Mouse (Mus musculus) heart, embryonic 16.5 days (tissue): ENCODE data around the gene Gm45713. TPM values are rescaled to one million over a fixed set of nuclear protein-coding genes. Genes with fewer than 3 reads are reported as not detected.

Experiments
- ATAC-seq: fragments of 200-750 bp; cut with Nextera tagmentation; replicated peaks from 2 replicates; pipeline ENCODE4 v1.8.0; 2017; ENCODE audit warnings: moderate number of reproducible peaks; ENCODE audit not compliant: insufficient read depth, low FRiP score; ENCODE audit errors: extremely low read depth
- H3K27ac ChIP-seq: fragments of 300-500 bp; sonication (generic); 2 replicates; pipeline ENCODE4 v1.5.1; 2014; ENCODE audit warnings: mild to moderate bottlenecking, low read length, control low read depth, moderate library complexity
- H3K27me3 ChIP-seq: fragments of 300-500 bp; sonication (generic); 2 replicates; pipeline ENCODE4 v1.6.1; 2014; ENCODE audit warnings: low read length, mixed read lengths; ENCODE audit not compliant: control insufficient read depth, insufficient read depth
- H3K36me3 ChIP-seq: fragments of 300-500 bp; sonication (generic); 2 replicates; pipeline ENCODE4 v1.6.1; 2014; ENCODE audit not compliant: control insufficient read depth, insufficient read depth
- H3K4me1 ChIP-seq: fragments of 300-500 bp; sonication (generic); 2 replicates; pipeline ENCODE4 v1.6.1; 2014; ENCODE audit warnings: low read length, mixed read lengths; ENCODE audit not compliant: control insufficient read depth, insufficient read depth
- H3K4me2 ChIP-seq: fragments of 300-500 bp; sonication (generic); 2 replicates; pipeline ENCODE4 v1.6.1; 2014; ENCODE audit warnings: low read depth, mild to moderate bottlenecking, control low read depth, low read length
- H3K4me3 ChIP-seq: fragments of 300-500 bp; sonication (generic); 2 replicates; pipeline ENCODE4 v1.5.1; 2014; ENCODE audit warnings: mild to moderate bottlenecking, control low read depth, low read length
- H3K9ac ChIP-seq: fragments of 300-500 bp; sonication (generic); 2 replicates; pipeline ENCODE4 v1.6.1; 2014; ENCODE audit warnings: low read length, control low read depth
- H3K9me3 ChIP-seq: fragments of 300-500 bp; sonication (generic); replicated peaks from 2 replicates; pipeline ENCODE4 v1.6.1; 2016; ENCODE audit warnings: low read length; ENCODE audit not compliant: control insufficient read depth
- WGBS: fragments of 180-500 bp; shearing (Covaris S2); extraction: QIAGEN DNeasy Blood & Tissue Kit; methylation state at CpG from one replicate; pipeline ENCODE4 v1.1.7; 2014; 5-methylcytosine and 5-hydroxymethylcytosine counted together
- microRNA counts: library from miRNA; unstranded; fragments of <30 nt; microRNA quantifications from one replicate; lab custom pipeline; 2016
- microRNA-seq: library from miRNA; unstranded; fragments of <30 nt; microRNA quantifications from one replicate; pipeline ENCODE4, GENCODE M21; 2017
- polyA plus RNA-seq: library from polyadenylated mRNA; unstranded; fragments of >200 nt; fragmentation: Nextera tagmentation; extraction: Ambion mirVana; gene quantifications from 2 replicates; pipeline ENCODE4 v1.2.1, GENCODE M21; 2015

Gene Gm45713
- polyA plus RNA-seq, 1 experiment from 2014 or later: 0.34 TPM

GRCm38 (mm10) chr7:45078513-45078912 lies 57.5 kb downstream of the Gm45713 start:
- ATAC-seq: no peak
- Histone ChIP-seq H3K9ac (no peak overlapping the region), H3K4me1 (peaks cover 17% of the 10 kb centered on the region), H3K9me3 (no peaks in the 10 kb centered on the region), H3K4me3 (no peak overlapping the region), H3K27ac (no peak overlapping the region), H3K27me3 (no peaks in the 10 kb centered on the region), H3K4me2 (no peak overlapping the region), H3K36me3 (peaks cover 22% of the 10 kb centered on the region)
- WGBS: 25% methylated on average over 9 of the region's 9 CpGs

GRCm38 (mm10) chr7:45077829-45078228 lies 58.2 kb downstream of the Gm45713 start:
- H3K36me3 ChIP-seq: peaks cover 22% of the 10 kb centered on the region
- H3K27me3 ChIP-seq: no peaks in the 10 kb centered on the region
- no peak overlapping the region for H3K27ac ChIP-seq
- no peak for ATAC-seq
- WGBS: 88% methylated on average over 2 of the region's 2 CpGs
- H3K4me2 ChIP-seq: no peak overlapping the region
- no peak overlapping the region for H3K9ac ChIP-seq
- peaks cover 17% of the 10 kb centered on the region for H3K4me1 ChIP-seq
- H3K9me3 ChIP-seq: no peaks in the 10 kb centered on the region
- H3K4me3 ChIP-seq: no peak overlapping the region

GRCm38 (mm10) chr7:45077322-45077721 lies 58.7 kb downstream of the Gm45713 start:
- WGBS: 86% methylated on average over 14 of the region's 14 CpGs
- ATAC-seq: no peak
- H3K36me3 ChIP-seq: peaks cover 22% of the 10 kb centered on the region

GRCm38 (mm10) chr7:45076501-45076900 lies 59.5 kb downstream of the Gm45713 start:
- H3K27me3 ChIP-seq: no peaks in the 10 kb centered on the region
- peaks cover 22% of the 10 kb centered on the region for H3K36me3 ChIP-seq
- no peak overlapping the region for H3K4me2 ChIP-seq
- peaks cover 17% of the 10 kb centered on the region for H3K4me1 ChIP-seq
- no peak for ATAC-seq
- no peak overlapping the region for H3K27ac ChIP-seq
- 91% methylated on average over 30 of the region's 30 CpGs for WGBS
- no peak overlapping the region for H3K9ac ChIP-seq
- H3K9me3 ChIP-seq: no peaks in the 10 kb centered on the region
- H3K4me3 ChIP-seq: no peak overlapping the region

More at GRCm38 (mm10) chr7:45077322-45077721, 58.7 kb downstream of the Gm45713 start:
- H3K27ac ChIP-seq: no peak overlapping the region
- no peak overlapping the region for H3K4me2 ChIP-seq
- H3K27me3 ChIP-seq: no peaks in the 10 kb centered on the region
- peaks cover 17% of the 10 kb centered on the region for H3K4me1 ChIP-seq
- no peak overlapping the region for H3K9ac ChIP-seq
- H3K4me3 ChIP-seq: no peak overlapping the region
- H3K9me3 ChIP-seq: no peaks in the 10 kb centered on the region

MicroRNAs encoded within 50 kb of the gene (microRNA counts, 519-probe panel; counts per million panel counts)
- 2,572 counts per million, percentile 63 among the panel's probes with 10 or more counts for microRNA mmu-miR-150 (lab: Ali Mortazavi, UCI)

Small RNAs within 50 kb of the gene (microRNA-seq; reads per million reads assigned to microRNA genes)
- gene Mir150 (29.8 reads per million, percentile 39 among the genes with 10 or more reads in this experiment), gene Mir5121 (10.2 reads per million, percentile 27 among the genes with 10 or more reads in this experiment), gene Mir7055 (not detected)

Other genes starting within 250 kb of the Gm45713 start
- 89.4 and 96.0 TPM in 2 replicates for gene Med25, start 243.5 kb downstream of the Gm45713 start, polyA plus RNA-seq
- gene Fuz, start 240.2 kb downstream of the Gm45713 start, polyA plus RNA-seq: 15.3 and 16.0 TPM in 2 replicates
- gene Ap2a1, start 206.7 kb downstream of the Gm45713 start, polyA plus RNA-seq: 51.8 and 52.0 TPM in 2 replicates
- 0.12 and 0.40 TPM in 2 replicates for gene Tsks, start 193.0 kb downstream of the Gm45713 start, polyA plus RNA-seq
- gene Cpt1c, start 161.4 kb downstream of the Gm45713 start, polyA plus RNA-seq: 7.6 and 8.9 TPM in 2 replicates
- gene Prmt1, start 149.7 kb downstream of the Gm45713 start, polyA plus RNA-seq: 355 and 387 TPM in 2 replicates
- 71.4 and 73.6 TPM in 2 replicates for gene Irf3, start 138.6 kb downstream of the Gm45713 start, polyA plus RNA-seq
- 32.2 and 33.3 TPM in 2 replicates for gene Bcl2l12, start 137.5 kb downstream of the Gm45713 start, polyA plus RNA-seq
- gene Scaf1, start 119.9 kb downstream of the Gm45713 start, polyA plus RNA-seq: 22.7 and 26.4 TPM in 2 replicates
- 74.8 and 85.0 TPM in 2 replicates for gene Rras, start 118.3 kb downstream of the Gm45713 start, polyA plus RNA-seq
- gene Prr12, start 83.3 kb downstream of the Gm45713 start, polyA plus RNA-seq: 5.6 and 7.3 TPM in 2 replicates
- gene Nosip, start 73.8 kb downstream of the Gm45713 start, polyA plus RNA-seq: 53.8 and 55.9 TPM in 2 replicates
- 12.9 and 16.6 TPM in 2 replicates for gene Prrg2, start 73.6 kb downstream of the Gm45713 start, polyA plus RNA-seq
- 207 and 214 TPM in 2 replicates for gene Rcn3, start 44.0 kb downstream of the Gm45713 start, polyA plus RNA-seq
- gene Fcgrt, start 32.4 kb downstream of the Gm45713 start, polyA plus RNA-seq: 56.8 and 58.2 TPM in 2 replicates
- gene Rps11, start 11.8 kb downstream of the Gm45713 start, polyA plus RNA-seq: 809 and 812 TPM in 2 replicates
- gene Rpl13a, start 7.5 kb downstream of the Gm45713 start, polyA plus RNA-seq: 684 and 727 TPM in 2 replicates
- gene Flt3l, start 201 bp upstream of the Gm45713 start, polyA plus RNA-seq: 2.3 and 2.8 TPM in 2 replicates
- 76.8 and 82.5 TPM in 2 replicates for gene Pih1d1, start 18.1 kb upstream of the Gm45713 start, polyA plus RNA-seq
- 33.9 and 38.2 TPM in 2 replicates for gene Aldh16a1, start 18.4 kb upstream of the Gm45713 start, polyA plus RNA-seq
- gene Slc17a7, start 27.7 kb upstream of the Gm45713 start, polyA plus RNA-seq: 3.6 and 4.7 TPM in 2 replicates
- not detected in 2 replicates for gene Gfy, start 43.3 kb upstream of the Gm45713 start, polyA plus RNA-seq
- 0.42 TPM in 1 of 2 replicates, not detected in the other for gene Pth2, start 44.8 kb upstream of the Gm45713 start, polyA plus RNA-seq
- 0.58 and 0.75 TPM in 2 replicates for gene Ccdc155, start 68.7 kb upstream of the Gm45713 start, polyA plus RNA-seq
- gene Dkkl1, start 75.9 kb upstream of the Gm45713 start, polyA plus RNA-seq: 1.2 and 1.4 TPM in 2 replicates
- gene Tead2, start 79.5 kb upstream of the Gm45713 start, polyA plus RNA-seq: 88.0 and 92.4 TPM in 2 replicates
- gene Cd37, start 102.9 kb upstream of the Gm45713 start, polyA plus RNA-seq: 5.0 and 9.2 TPM in 2 replicates
- gene Slc6a16, start 104.9 kb upstream of the Gm45713 start, polyA plus RNA-seq: 0.09 TPM in 1 of 2 replicates, not detected in the other
- gene Slc6a21, start 141.3 kb upstream of the Gm45713 start, polyA plus RNA-seq: not detected in 2 replicates
- 12.4 and 18.0 TPM in 2 replicates for gene Trpm4, start 197.5 kb upstream of the Gm45713 start, polyA plus RNA-seq
- gene Hrc, start 199.1 kb upstream of the Gm45713 start, polyA plus RNA-seq: 26.6 and 28.7 TPM in 2 replicates
- 1.5 TPM in 2 replicates for gene Ppfia3, start 230.8 kb upstream of the Gm45713 start, polyA plus RNA-seq
- 0.81 and 0.91 TPM in 2 replicates for gene Lin7b, start 234.4 kb upstream of the Gm45713 start, polyA plus RNA-seq